Mouse (Mus musculus): ENCODE measurements around the gene Trim52. TPM values are rescaled to one million over a fixed set of nuclear protein-coding genes. Genes with fewer than 3 reads are reported as not detected.

Trim52 gene
- not detected in 4 replicates for total RNA-seq (2023)

GRCm38 (mm10) chr14:106105980-106106379, at the start of gene Trim52:
TSS of gene Trim52 (plus strand) at chr14:106106198.

Other genes with a start within 250 kb of the Trim52 start
- gene Spry2, start 209.4 kb upstream of the Trim52 start, total RNA-seq (2023): 2.9 to 3.9 TPM (median 3.6 TPM) in 4 replicates

All from B cell, adult 62 days (primary cell).